Mouse (Mus musculus): ENCODE data around the gene Rnf212b. TPM values are rescaled to one million over a fixed set of nuclear protein-coding genes. Genes with fewer than 3 reads are reported as not detected.
A peak's percentile ranks its signal among the peaks of the same experiment; 100 is the strongest.

Rnf212b gene
- total and polyA plus RNA-seq, 3 experiments = not detected

DNA sequence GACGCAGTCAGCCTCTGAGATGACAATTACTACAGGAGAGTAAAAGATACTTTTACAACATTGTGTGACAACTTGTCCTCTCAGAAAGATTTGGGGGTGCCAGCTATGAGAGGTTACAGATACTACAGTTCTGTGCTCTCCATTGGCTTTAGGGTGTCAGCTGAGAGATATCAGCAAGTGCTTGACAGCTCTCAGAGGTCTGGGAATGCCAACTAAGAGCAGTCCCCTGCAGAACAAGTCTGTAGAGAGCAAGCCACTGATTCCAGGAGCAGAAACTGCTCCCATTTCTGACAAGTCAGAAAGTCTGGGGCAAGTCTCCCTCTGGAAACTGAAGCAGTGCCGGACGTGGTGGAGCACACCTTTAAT, 4.3 kb upstream of the Rnf212b start:
- Histone ChIP-seq H3K4me2 (ENCODE audit: insufficient read depth, low read depth, poor library complexity, severe bottlenecking) (no peak overlapping the region), H3K9me3 (replicated peaks; ENCODE audit: low read length) (no peaks in the 10 kb centered on the region), H3K79me2 (replicated peaks; ENCODE audit: control insufficient read depth, extremely low read depth, insufficient read depth, poor library complexity, severe bottlenecking) (no peaks in the 10 kb centered on the region), H3K4me1 (ENCODE audit: control insufficient read depth in 1 of 2, insufficient read depth in 2 of 2) (no peaks in the 10 kb centered on the region), H3K9ac (ENCODE audit: insufficient read depth, low read depth) (no peak overlapping the region), H3K27me3 (replicated peaks) (no peaks in the 10 kb centered on the region), H3K4me3 (replicated peaks in 1 of 3; ENCODE audit: low read depth in 2 of 3, low read length in 2 of 3, poor library complexity in 1 of 3) (no peak overlapping the region), H3K27ac (ENCODE audit: insufficient read depth, low read depth) (no peak overlapping the region), H3K36me3 (replicated peaks in 1 of 2; ENCODE audit: control insufficient read depth in 1 of 2, insufficient read depth in 1 of 2, low read length in 1 of 2) (no peaks in the 10 kb centered on the region)
- in situ Hi-C loops (cut with MboI; ENCODE audit: low pct_ligation_motif_present, low pct_unique_long_range_greater_than_20kb, low sequenced_read_pairs) (no loop called here), dilution Hi-C loops (cut with MboI; ENCODE audit: extremely low pct_ligation_motif_present, extremely low pct_unique_long_range_greater_than_20kb, low sequenced_read_pairs) (no loop called here)
- no peak for TF ChIP-seq MAFK (IDR thresholded peaks at IDR 0.05; ENCODE audit: insufficient replicate concordance, low read length)
- no peak for DNase-seq (ENCODE audit: extremely low read depth)

DNA sequence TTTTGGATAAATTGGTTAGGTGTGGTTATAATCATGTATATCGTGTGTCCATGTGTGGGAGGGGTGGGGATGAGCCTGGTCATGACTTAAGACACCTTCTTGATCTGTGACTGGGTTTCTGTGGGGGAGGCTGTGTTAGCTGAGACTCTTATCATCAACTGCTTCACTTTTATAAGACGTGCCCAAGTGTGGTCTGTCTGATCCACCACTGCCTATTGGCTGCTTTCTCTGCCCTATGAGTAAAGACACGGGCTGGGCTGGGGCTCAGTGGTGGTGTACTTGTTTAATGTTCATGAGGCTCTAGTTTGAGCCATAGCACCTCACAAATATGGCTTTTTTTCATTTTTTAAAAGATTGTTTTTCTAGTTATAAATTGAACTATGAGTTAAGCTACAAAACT, 1.8 kb downstream of the Rnf212b start:
- H3K9me3 ChIP-seq (replicated peaks; ENCODE audit: low read length) = no peaks in the 10 kb centered on the region
- no peak for DNase-seq (ENCODE audit: extremely low read depth)
- H3K4me3 ChIP-seq (replicated peaks in 1 of 3; ENCODE audit: low read depth in 2 of 3, low read length in 2 of 3, poor library complexity in 1 of 3) = no peak overlapping the region
- no peak overlapping the region for H3K4me2 ChIP-seq (ENCODE audit: insufficient read depth, low read depth, poor library complexity, severe bottlenecking)
- H3K27me3 ChIP-seq (replicated peaks) = no peaks in the 10 kb centered on the region
- dilution Hi-C loops (cut with MboI; ENCODE audit: extremely low pct_ligation_motif_present, extremely low pct_unique_long_range_greater_than_20kb, low sequenced_read_pairs) (no loop called here), in situ Hi-C loops (cut with MboI; ENCODE audit: low pct_ligation_motif_present, low pct_unique_long_range_greater_than_20kb, low sequenced_read_pairs) (no loop called here)
- H3K4me1 ChIP-seq (ENCODE audit: control insufficient read depth in 1 of 2, insufficient read depth in 2 of 2) = no peaks in the 10 kb centered on the region
- no peaks in the 10 kb centered on the region for H3K79me2 ChIP-seq (replicated peaks; ENCODE audit: control insufficient read depth, extremely low read depth, insufficient read depth, poor library complexity, severe bottlenecking)
- H3K36me3 ChIP-seq (replicated peaks in 1 of 2; ENCODE audit: control insufficient read depth in 1 of 2, insufficient read depth in 1 of 2, low read length in 1 of 2) = no peaks in the 10 kb centered on the region
- TF ChIP-seq ZC3H11A (IDR thresholded peaks at IDR 0.05; ENCODE audit: low read depth, low read length) (no peak), MEF2A (IDR thresholded peaks at IDR 0.05; ENCODE audit: borderline replicate concordance, low read depth, low read length) (no peak), RCOR1 (conservative IDR thresholded peaks at IDR 0.05; ENCODE audit: low read depth, low read length) (no peak), JUND (conservative IDR thresholded peaks at IDR 0.05; ENCODE audit: low read depth, low read length) (no peak), MYC (IDR thresholded peaks at IDR 0.05; ENCODE audit: low read depth, low read length) (no peak), EP300 (IDR thresholded peaks at IDR 0.05; ENCODE audit: low read length) (no peak), ETS1 (conservative IDR thresholded peaks at IDR 0.05; ENCODE audit: low read depth, low read length) (no peak), JUN (IDR thresholded peaks at IDR 0.05; ENCODE audit: insufficient read depth, low read depth, low read length) (no peak), USF1 (IDR thresholded peaks at IDR 0.05; ENCODE audit: low read depth, low read length) (no peak), ELF1 (IDR thresholded peaks at IDR 0.05; ENCODE audit: low read depth, low read length) (no peak), NELFE (IDR thresholded peaks at IDR 0.05; ENCODE audit: low read depth, low read length) (no peak), ZMIZ1 (IDR thresholded peaks at IDR 0.05; ENCODE audit: low read depth, low read length) (no peak), MAFK (IDR thresholded peaks at IDR 0.05; ENCODE audit: insufficient replicate concordance, low read length) (no peak)
- H3K27ac ChIP-seq (ENCODE audit: insufficient read depth, low read depth) = no peak overlapping the region
- no peak overlapping the region for H3K9ac ChIP-seq (ENCODE audit: insufficient read depth, low read depth)

DNA sequence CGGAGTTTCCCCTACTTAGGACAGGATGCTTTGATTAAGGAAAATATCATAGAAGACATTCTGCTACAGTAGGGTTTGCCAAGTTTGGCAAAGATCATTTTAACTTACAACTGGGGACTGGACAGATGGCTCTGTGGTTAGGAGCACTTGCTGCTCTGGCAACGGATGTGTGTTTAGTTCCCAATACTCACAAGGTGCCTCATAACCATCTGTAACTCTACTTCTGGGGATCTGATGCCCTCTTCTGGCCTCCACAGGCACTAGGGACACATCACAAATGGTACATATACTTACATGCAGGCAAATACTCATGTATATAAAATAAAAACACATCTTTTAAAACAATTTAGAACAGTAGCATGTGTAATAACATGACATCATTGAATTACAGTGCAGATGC, 3.9 kb downstream of the Rnf212b start:
- peak; percentile 65 for DNase-seq (ENCODE audit: extremely low read depth)
- dilution Hi-C loops (cut with MboI; ENCODE audit: extremely low pct_ligation_motif_present, extremely low pct_unique_long_range_greater_than_20kb, low sequenced_read_pairs) = no loop called here
- Histone ChIP-seq H3K9ac (ENCODE audit: insufficient read depth, low read depth) (no peak overlapping the region), H3K4me1 (ENCODE audit: control insufficient read depth in 1 of 2, insufficient read depth in 2 of 2) (no peaks in the 10 kb centered on the region), H3K79me2 (replicated peaks; ENCODE audit: control insufficient read depth, extremely low read depth, insufficient read depth, poor library complexity, severe bottlenecking) (no peaks in the 10 kb centered on the region), H3K9me3 (replicated peaks; ENCODE audit: low read length) (no peaks in the 10 kb centered on the region), H3K27ac (ENCODE audit: insufficient read depth, low read depth) (no peak overlapping the region), H3K36me3 (replicated peaks in 1 of 2; ENCODE audit: control insufficient read depth in 1 of 2, insufficient read depth in 1 of 2, low read length in 1 of 2) (no peaks in the 10 kb centered on the region), H3K4me2 (ENCODE audit: insufficient read depth, low read depth, poor library complexity, severe bottlenecking) (no peak overlapping the region), H3K27me3 (replicated peaks) (no peaks in the 10 kb centered on the region), H3K4me3 (replicated peaks in 1 of 3; ENCODE audit: low read depth in 2 of 3, low read length in 2 of 3, poor library complexity in 1 of 3) (no peak overlapping the region)
- TF ChIP-seq MAZ (IDR thresholded peaks at IDR 0.05; ENCODE audit: low read depth, low read length) (no peak), ELF1 (IDR thresholded peaks at IDR 0.05; ENCODE audit: low read depth, low read length) (no peak), MAX (IDR thresholded peaks at IDR 0.05; ENCODE audit: low read length) (no peak), RAD21 (IDR thresholded peaks at IDR 0.05; ENCODE audit: low read depth, low read length) (peak; percentile 80), MYC (IDR thresholded peaks at IDR 0.05; ENCODE audit: low read depth, low read length) (0 out of 2 replicates have a peak, but pooled peaks have one; percentile 31), SMC3 (IDR thresholded peaks at IDR 0.05; ENCODE audit: low read depth, low read length) (peak; percentile 79), CTCF (conservative IDR thresholded peaks at IDR 0.05 in 1 of 2, IDR thresholded peaks at IDR 0.05 in 1 of 2; ENCODE audit: low read depth in 2 of 2, low read length in 2 of 2) (peak; percentile 16 to 83; a peak in 2 of 4 replicates), ZC3H11A (IDR thresholded peaks at IDR 0.05; ENCODE audit: low read depth, low read length) (peak; percentile 57), IRF4 (IDR thresholded peaks at IDR 0.05; ENCODE audit: low read depth, low read length) (peak; percentile 26; the same call in 1 of the 2 replicates)
- in situ Hi-C loops (cut with MboI; ENCODE audit: low pct_ligation_motif_present, low pct_unique_long_range_greater_than_20kb, low sequenced_read_pairs) = no loop called here

Data from CH12.LX (cell line).